Mouse (Mus musculus) forebrain, embryonic 13.5 days (tissue): ENCODE data around the gene 1520401A03Rik. TPM values are rescaled to one million over a fixed set of nuclear protein-coding genes. Genes with fewer than 3 reads are reported as not detected.

ENCODE experiments used
- ATAC-seq: fragments of 200-750 bp; cut with Nextera tagmentation; 2 replicates; pipeline ENCODE4 v1.8.0; 2017
- H3K27ac ChIP-seq: fragments of 300-500 bp; sonication (generic); 2 replicates; pipeline ENCODE4 v1.5.1; 2015; ENCODE audit warnings: inconsistent platforms, mild to moderate bottlenecking, moderate library complexity
- H3K27me3 ChIP-seq: fragments of 300-500 bp; sonication (generic); 2 replicates; pipeline ENCODE4 v1.6.1; 2015; ENCODE audit warnings: mild to moderate bottlenecking, inconsistent platforms
- H3K36me3 ChIP-seq: fragments of 300-500 bp; sonication (generic); 2 replicates; pipeline ENCODE4 v1.6.1; 2015; ENCODE audit warnings: mild to moderate bottlenecking, inconsistent platforms; ENCODE audit not compliant: poor library complexity, severe bottlenecking
- H3K4me1 ChIP-seq: fragments of 300-500 bp; sonication (generic); 2 replicates; pipeline ENCODE4 v1.6.1; 2015; ENCODE audit warnings: inconsistent platforms
- H3K4me2 ChIP-seq: fragments of 300-500 bp; sonication (generic); 2 replicates; pipeline ENCODE4 v1.6.1; 2015; ENCODE audit warnings: inconsistent platforms, mild to moderate bottlenecking, moderate library complexity
- H3K4me3 ChIP-seq: fragments of 300-500 bp; sonication (generic); 2 replicates; pipeline ENCODE4 v1.5.1; 2015; ENCODE audit warnings: mild to moderate bottlenecking, inconsistent platforms
- H3K9ac ChIP-seq: fragments of 300-500 bp; sonication (generic); 2 replicates; pipeline ENCODE4 v1.6.1; 2015; ENCODE audit warnings: mild to moderate bottlenecking, inconsistent platforms
- H3K9me3 ChIP-seq: fragments of 300-500 bp; sonication (generic); replicated peaks from 2 replicates; pipeline ENCODE4 v1.6.1; 2016; ENCODE audit warnings: inconsistent platforms
- WGBS: fragments of 180-500 bp; shearing (Covaris S2); methylation state at CpG from one replicate; pipeline ENCODE4 v1.1.7; 2015; 5-methylcytosine and 5-hydroxymethylcytosine counted together
- polyA plus RNA-seq: library from polyadenylated mRNA; unstranded; fragments of >200 nt; fragmentation: Nextera tagmentation; extraction: Ambion mirVana; gene quantifications from 2 replicates; pipeline ENCODE4 v1.2.1, GENCODE M21; 2015

Gene 1520401A03Rik
- polyA plus RNA-seq, 1 experiment from 2014 or later, result not detected

DNA sequence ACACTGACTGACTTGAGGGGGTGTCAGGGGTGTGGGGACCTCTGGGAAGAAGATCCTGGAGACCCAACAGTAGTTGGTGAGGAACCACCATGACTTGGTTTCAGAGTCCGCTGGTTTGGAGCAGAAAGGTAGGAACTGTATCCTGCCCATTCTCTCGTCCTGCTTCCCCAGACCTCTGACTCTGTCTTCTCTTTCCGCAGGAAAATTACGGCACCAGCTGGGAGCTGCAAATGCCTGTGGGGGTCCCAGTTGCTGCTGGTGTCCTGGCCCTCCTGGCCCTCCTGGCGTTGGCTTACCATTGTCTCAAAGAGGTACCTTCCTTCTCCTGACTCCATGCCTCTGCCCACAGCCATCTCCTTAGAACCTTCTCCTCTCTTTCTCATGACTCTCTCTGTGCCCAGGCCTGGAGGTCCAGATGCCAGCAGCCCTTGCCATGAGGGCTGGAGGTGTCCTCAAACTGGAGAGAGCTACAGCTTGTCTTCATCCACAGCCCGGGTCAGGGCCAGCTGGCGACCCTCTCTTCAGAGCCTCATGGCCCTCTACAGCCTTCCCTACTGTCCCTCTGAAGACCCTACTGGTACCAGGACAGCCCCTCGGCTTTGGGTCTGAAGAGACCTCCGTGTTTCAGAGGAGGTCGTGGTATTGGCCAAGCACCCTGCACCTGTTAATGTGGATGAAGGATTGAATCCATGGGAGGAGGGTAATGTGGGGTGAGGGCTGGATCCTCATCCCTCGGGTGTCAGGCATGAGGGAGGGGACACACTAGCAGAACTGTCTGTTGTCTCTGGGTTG lies 27.0 kb upstream of the 1520401A03Rik start:
- no peak overlapping the region for H3K9ac ChIP-seq
- peaks cover 35% of the 10 kb centered on the region for H3K36me3 ChIP-seq
- peaks cover 18% of the 10 kb centered on the region for H3K4me1 ChIP-seq
- ATAC-seq, result no peak
- WGBS, result 79% methylated on average over 11 of the region's 11 CpGs
- no peaks in the 10 kb centered on the region for H3K9me3 ChIP-seq
- peaks cover 35% of the 10 kb centered on the region for H3K27me3 ChIP-seq
- H3K4me2 ChIP-seq, result no peak overlapping the region
- no peak overlapping the region for H3K4me3 ChIP-seq
- H3K27ac ChIP-seq, result no peak overlapping the region

- Histone ChIP-seq H3K27me3 (peaks cover 43% of the 10 kb centered on the region), H3K9ac (no peak overlapping the region), H3K4me1 (peaks cover 18% of the 10 kb centered on the region), H3K9me3 (no peaks in the 10 kb centered on the region), H3K4me2 (no peak overlapping the region), H3K36me3 (peaks cover 27% of the 10 kb centered on the region), H3K4me3 (no peak overlapping the region), H3K27ac (no peak overlapping the region)
- ATAC-seq, result no peak
- 39% methylated on average over 10 of the region's 10 CpGs for whole genome bisulfite sequencing
Observed at GRCm38 (mm10) chr17:23748631-23749391, 26.2 kb upstream of the 1520401A03Rik start.

DNA sequence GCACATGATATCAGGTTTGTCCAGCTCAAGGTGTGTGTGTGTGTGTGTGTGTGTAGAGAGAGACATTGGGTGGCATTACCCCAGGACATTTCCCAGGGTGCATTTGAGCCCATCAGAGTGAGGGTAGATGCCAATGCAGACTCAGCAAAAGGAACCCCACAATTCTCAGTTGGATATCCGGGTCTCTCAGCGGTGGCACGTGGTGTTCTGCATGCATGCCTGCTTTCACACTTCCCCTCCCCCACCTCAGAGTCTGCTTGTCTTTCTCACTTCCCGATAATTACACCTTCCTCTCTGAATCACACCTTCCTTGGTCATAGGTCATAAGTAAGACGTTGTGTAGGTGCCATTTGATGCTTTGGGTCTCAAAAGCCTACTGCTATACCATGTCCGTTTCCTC lies 25.4 kb upstream of the 1520401A03Rik start:
- Histone ChIP-seq H3K36me3 (peaks cover 19% of the 10 kb centered on the region), H3K4me3 (no peak overlapping the region), H3K9ac (no peak overlapping the region), H3K27me3 (peaks cover 51% of the 10 kb centered on the region), H3K27ac (no peak overlapping the region), H3K9me3 (no peaks in the 10 kb centered on the region), H3K4me2 (no peak overlapping the region), H3K4me1 (peaks cover 18% of the 10 kb centered on the region)
- no peak for ATAC-seq
- WGBS, result 40% methylated on average over 6 of the region's 6 CpGs

DNA sequence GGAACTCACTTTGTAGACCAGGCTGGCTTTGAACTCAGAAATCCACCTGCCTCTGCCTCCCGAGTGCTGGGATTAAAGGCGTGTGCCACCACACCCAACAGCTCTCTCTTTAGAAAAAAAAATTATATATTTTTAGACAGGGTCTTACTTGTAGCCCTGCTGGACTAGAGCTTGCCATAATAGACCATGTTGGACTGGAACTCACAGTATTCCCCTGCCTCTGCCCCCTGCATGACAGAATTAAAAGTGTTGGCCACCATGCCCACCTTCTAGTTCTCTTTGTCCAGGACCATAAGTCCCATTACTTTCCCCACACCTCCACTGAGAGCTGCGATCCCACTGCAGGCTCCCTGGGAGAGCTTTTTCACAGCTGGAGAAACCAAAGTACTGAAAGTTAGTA lies 24.9 kb upstream of the 1520401A03Rik start:
- no peak for ATAC-seq
- Histone ChIP-seq H3K4me3 (no peak overlapping the region), H3K36me3 (peaks cover 14% of the 10 kb centered on the region), H3K9ac (no peak overlapping the region), H3K27me3 (peaks cover 57% of the 10 kb centered on the region), H3K27ac (no peak overlapping the region), H3K4me2 (no peak overlapping the region), H3K4me1 (peaks cover 21% of the 10 kb centered on the region), H3K9me3 (no peaks in the 10 kb centered on the region)
- 84% methylated on average over 3 of the region's 3 CpGs for WGBS

DNA sequence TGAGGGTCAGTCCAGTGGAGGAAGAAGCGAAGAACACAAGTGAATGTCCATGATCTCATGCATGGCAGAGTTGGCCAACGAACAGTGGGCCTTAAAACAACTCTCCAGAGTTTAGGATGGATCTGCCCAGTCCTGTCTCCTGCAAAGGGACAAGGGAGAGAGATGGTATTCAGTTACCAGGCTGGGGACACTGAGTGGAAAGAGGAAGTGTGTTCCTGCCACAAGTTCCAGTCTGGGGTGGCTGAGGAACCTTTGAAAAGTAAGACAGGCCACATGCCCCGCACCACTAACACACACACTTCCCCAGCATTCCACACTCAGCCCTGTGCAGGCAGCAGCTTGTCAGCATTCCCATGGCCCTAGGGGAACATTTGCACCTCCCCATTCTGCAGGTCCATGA lies 24.2 kb upstream of the 1520401A03Rik start:
- H3K36me3 ChIP-seq, result peaks cover 6% of the 10 kb centered on the region
- H3K4me3 ChIP-seq, result no peak overlapping the region
- no peaks in the 10 kb centered on the region for H3K9me3 ChIP-seq
- H3K27ac ChIP-seq, result no peak overlapping the region
- H3K27me3 ChIP-seq, result peaks cover 64% of the 10 kb centered on the region
- H3K4me1 ChIP-seq, result peaks cover 25% of the 10 kb centered on the region
- H3K9ac ChIP-seq, result no peak overlapping the region
- no peak for ATAC-seq
- H3K4me2 ChIP-seq, result no peak overlapping the region
- whole genome bisulfite sequencing, result 79% methylated on average over 3 of the region's 3 CpGs

- peak overlapping the region; percentile 65; the same call in 1 of the 2 replicates for H3K9ac ChIP-seq
- H3K4me1 ChIP-seq, result peaks cover 25% of the 10 kb centered on the region
- H3K9me3 ChIP-seq, result no peaks in the 10 kb centered on the region
- ATAC-seq, result no peak
- H3K4me3 ChIP-seq, result peak overlapping the region; percentile 41
- WGBS, result 3% methylated on average over 12 of the region's 12 CpGs
- H3K27ac ChIP-seq, result no peak overlapping the region
- peak overlapping the region; percentile 75 for H3K4me2 ChIP-seq
- peaks cover 68% of the 10 kb centered on the region for H3K27me3 ChIP-seq
- H3K36me3 ChIP-seq, result peaks cover 2% of the 10 kb centered on the region
Observed at GRCm38 (mm10) chr17:23746311-23746710, 23.7 kb upstream of the 1520401A03Rik start.

GRCm38 (mm10) chr17:23745301-23746251 lies 23.0 kb upstream of the 1520401A03Rik start, which contains the start of gene Kremen2:
Gene Kremen2 (minus strand): TSS chr17:23745833.
- H3K4me3 ChIP-seq, result peak within 1 kb of the TSS; percentile 41
- under 1% methylated on average over 43 of the region's 45 CpGs for WGBS
- no peak within 1 kb of the TSS for H3K27ac ChIP-seq
- no peaks in the 10 kb centered on the region for H3K9me3 ChIP-seq
- peaks cover 28% of the 10 kb centered on the region for H3K4me1 ChIP-seq
- H3K27me3 ChIP-seq, result peaks cover 75% of the 10 kb centered on the region
- no peak for ATAC-seq
- H3K9ac ChIP-seq, result peak within 1 kb of the TSS; percentile 65
- peak within 1 kb of the TSS; percentile 75 for H3K4me2 ChIP-seq
- H3K36me3 ChIP-seq, result no peaks in the 10 kb centered on the region

DNA sequence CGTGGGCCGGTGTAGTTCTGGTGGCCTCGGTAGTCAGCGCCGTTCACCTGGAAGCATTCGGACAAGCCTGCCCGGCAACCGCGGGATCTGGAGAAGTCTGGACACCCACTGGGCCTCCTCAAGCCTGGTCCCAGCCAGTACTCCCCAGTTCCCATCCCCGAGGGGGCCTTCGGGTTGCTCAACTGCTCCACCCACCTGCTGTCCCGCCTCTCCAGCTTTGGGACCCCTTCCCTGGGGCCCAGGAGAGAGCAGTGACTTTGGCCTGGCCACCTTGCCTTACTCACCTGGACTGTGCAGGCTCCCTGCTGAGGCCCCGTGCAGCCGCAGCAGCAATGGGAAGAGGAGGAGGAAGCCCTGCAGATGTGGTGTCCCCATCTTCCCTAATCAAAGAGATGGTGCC lies 22.1 kb upstream of the 1520401A03Rik start:
- H3K9me3 ChIP-seq, result no peaks in the 10 kb centered on the region
- peak overlapping the region; percentile 75; the same call in 1 of the 2 replicates for H3K4me2 ChIP-seq
- no peak for ATAC-seq
- no peaks in the 10 kb centered on the region for H3K36me3 ChIP-seq
- H3K4me1 ChIP-seq, result peaks cover 33% of the 10 kb centered on the region
- peak overlapping the region; percentile 41; the same call in 1 of the 2 replicates for H3K4me3 ChIP-seq
- no peak overlapping the region for H3K9ac ChIP-seq
- no peak overlapping the region for H3K27ac ChIP-seq
- H3K27me3 ChIP-seq, result peaks cover 78% of the 10 kb centered on the region
- WGBS, result 2% methylated on average over 14 of the region's 14 CpGs

DNA sequence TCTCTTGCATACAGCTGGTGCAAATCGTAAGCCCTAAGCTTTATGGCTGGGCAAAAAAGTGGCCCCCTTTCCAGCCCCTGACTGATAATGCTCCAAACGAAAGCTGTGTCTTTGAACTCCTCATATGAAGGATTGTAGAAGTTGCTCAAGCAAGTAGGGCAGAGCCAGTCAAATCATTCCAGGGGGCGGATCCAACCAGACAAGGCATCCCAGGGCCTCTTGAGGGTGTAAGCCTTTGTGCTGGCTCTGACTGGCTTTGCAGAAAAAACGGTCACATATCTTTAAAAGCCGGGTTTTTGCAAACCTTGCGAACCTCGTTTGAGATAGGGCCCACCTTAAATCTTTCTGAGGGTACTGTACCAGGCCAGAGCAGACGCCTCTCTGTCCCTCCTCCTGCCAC lies 21.5 kb upstream of the 1520401A03Rik start:
- 17% methylated on average over 8 of the region's 8 CpGs for WGBS
- no peak overlapping the region for H3K4me2 ChIP-seq

GRCm38 (mm10) chr17:23742941-23743340 lies 20.4 kb upstream of the 1520401A03Rik start:
- Histone ChIP-seq H3K27me3 (peaks cover 80% of the 10 kb centered on the region), H3K9ac (no peak overlapping the region), H3K4me3 (peak overlapping the region; percentile 29), H3K27ac (no peak overlapping the region), H3K9me3 (no peaks in the 10 kb centered on the region), H3K36me3 (no peaks in the 10 kb centered on the region), H3K4me1 (peaks cover 49% of the 10 kb centered on the region), H3K4me2 (peak overlapping the region; percentile 54; the same call in 1 of the 2 replicates)
- ATAC-seq, result no peak
- 62% methylated on average over 12 of the region's 12 CpGs for WGBS

More for the DNA sequence above, 21.5 kb upstream of the 1520401A03Rik start:
- Histone ChIP-seq H3K27ac (no peak overlapping the region), H3K9ac (no peak overlapping the region), H3K4me3 (no peak overlapping the region), H3K4me1 (peaks cover 38% of the 10 kb centered on the region), H3K27me3 (peaks cover 82% of the 10 kb centered on the region), H3K36me3 (no peaks in the 10 kb centered on the region), H3K9me3 (no peaks in the 10 kb centered on the region)
- ATAC-seq, result no peak

DNA sequence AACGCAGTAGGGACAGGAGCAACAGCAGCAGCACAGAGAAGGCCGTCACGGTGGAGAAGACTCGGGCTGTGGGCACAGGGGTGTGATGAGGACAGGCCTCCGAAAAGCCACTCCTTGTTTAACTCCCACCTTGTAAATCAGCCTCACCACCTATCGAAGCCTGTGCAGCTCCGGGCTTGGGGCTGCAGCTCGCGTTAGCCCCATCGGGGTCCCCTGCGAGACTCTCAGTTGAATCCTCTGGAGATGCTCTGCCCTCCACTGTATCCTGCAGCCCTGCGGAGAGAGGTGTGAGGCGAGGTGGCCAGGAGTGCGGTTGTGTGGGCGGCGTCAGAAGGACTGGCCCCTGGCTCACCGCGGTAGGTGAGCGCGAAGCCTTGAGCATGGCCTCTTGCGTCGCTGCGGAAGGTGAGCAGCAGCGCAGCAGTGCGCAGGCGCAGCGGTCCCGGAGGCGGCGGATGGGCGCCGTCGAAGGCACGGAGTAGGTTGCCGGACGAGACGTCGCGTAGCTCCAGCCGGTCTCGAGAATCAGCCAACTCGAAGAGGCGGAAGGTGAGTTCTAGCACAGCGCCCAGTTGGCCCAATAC lies 19.7 kb upstream of the 1520401A03Rik start:
- Histone ChIP-seq H3K4me1 (peaks cover 54% of the 10 kb centered on the region), H3K4me3 (peak overlapping the region; percentile 29)
- 6% methylated on average over 44 of the region's 44 CpGs for WGBS

More for the DNA sequence above, 19.7 kb upstream of the 1520401A03Rik start:
- Histone ChIP-seq H3K27me3 (peaks cover 75% of the 10 kb centered on the region), H3K4me2 (peak overlapping the region; percentile 54), H3K9ac (peak overlapping the region; percentile 46), H3K27ac (no peak overlapping the region), H3K36me3 (peaks cover 5% of the 10 kb centered on the region), H3K9me3 (no peaks in the 10 kb centered on the region)
- no peak for ATAC-seq
